Mouse (Mus musculus) bone marrow, adult 2 months (tissue): ENCODE measurements around the gene Slc6a5.

Experiments used
- CTCF ChIP-seq: fragments of 200-500 bp; IDR thresholded peaks from 2 replicates; pipeline ENCODE4 v1.5.1; 2011; ENCODE audit warnings: low read length, control low read depth; ENCODE audit not compliant: control insufficient read depth, insufficient read depth
- POLR2A ChIP-seq: fragments of 200-500 bp; IDR thresholded peaks from 2 replicates; pipeline ENCODE4 v1.6.1; 2011; ENCODE audit warnings: low read depth, mild to moderate bottlenecking, control low read depth, low read length, borderline replicate concordance; ENCODE audit not compliant: control insufficient read depth

- TF ChIP-seq CTCF (no peak), POLR2A (no peak)
Measured at GRCm38 (mm10) chr7:49908990-49909411, 945 bp upstream of the Slc6a5 start.
